Mouse (Mus musculus) erythroid progenitor cell, adult 5-6 weeks (primary cell): ENCODE measurements around the gene Gm10300. TPM values are rescaled to one million over a fixed set of nuclear protein-coding genes. Genes with fewer than 3 reads are reported as not detected.
A peak's percentile ranks its signal among the peaks of the same experiment; 100 is the strongest.

ENCODE experiments used
- ATAC-seq: replicated peaks from 2 replicates; pipeline ENCODE4 v1.8.0; 2016; ENCODE audit warnings: moderate number of reproducible peaks, mild to moderate bottlenecking, moderate TSS enrichment, inconsistent platforms; ENCODE audit not compliant: poor library complexity, low FRiP score, severe bottlenecking
- total RNA-seq, 2 experiments: library from RNA; stranded (forward) in 1 of 2; stranded (reverse) in 1 of 2; fragments of 150-400 nt in 1 of 2; fragments of 186-747, 209-891 nt in 1 of 2; gene quantifications; 2 replicates each; pipeline versions ENCODE4 v1.2.3 to v1.2.4; 2015 to 2017; ENCODE audit warnings: low replicate concordance in 2 of 2

The Gm10300 gene
- total RNA-seq, 2 experiments from 2014 or later: 1.4 TPM; not detected in 1

DNA sequence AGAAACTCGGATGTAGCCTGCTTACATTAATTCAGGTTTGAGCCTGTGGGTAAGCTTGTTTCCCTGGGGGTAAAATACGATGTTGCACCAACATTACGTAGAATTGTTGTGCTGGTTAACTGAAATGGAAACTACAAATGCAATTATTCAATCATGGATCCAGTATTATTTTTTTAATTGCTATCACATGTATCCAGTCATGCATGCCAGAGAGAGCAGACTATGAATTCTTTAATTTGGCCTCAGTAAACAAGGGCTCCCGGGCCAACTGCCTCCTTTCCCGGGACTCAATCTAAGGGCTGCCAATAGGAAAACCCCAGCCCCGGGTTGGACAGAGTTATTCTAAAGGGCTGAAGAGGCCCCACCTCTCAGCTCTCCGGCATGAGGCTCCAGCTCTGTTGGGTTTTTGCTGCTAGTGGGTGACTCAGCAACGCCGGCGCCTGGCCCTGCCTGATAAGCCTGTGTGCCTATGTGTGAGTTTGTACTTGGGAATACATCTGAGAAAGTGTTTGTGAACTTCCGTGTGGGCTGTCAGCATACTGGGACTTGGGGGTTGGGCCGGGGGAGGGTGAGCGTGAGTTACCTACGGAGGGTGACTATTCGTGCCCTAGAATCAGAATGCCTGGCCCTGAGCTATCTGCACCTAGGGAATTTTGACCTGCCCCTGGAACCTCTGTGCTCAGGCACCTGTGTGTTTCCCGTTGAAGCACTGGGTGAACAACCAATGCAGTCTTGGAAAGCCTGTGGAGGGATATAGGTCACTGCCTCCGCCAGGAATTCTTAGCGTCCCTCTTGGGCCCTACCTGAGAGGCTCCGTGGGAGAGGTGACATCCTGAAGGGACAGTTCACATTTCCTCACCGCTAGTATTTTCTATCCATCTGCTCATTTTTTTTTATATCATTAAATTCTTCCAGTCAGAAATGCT is 2.2 kb downstream of the Gm10300 start:
- ATAC-seq: peak; percentile 60

DNA sequence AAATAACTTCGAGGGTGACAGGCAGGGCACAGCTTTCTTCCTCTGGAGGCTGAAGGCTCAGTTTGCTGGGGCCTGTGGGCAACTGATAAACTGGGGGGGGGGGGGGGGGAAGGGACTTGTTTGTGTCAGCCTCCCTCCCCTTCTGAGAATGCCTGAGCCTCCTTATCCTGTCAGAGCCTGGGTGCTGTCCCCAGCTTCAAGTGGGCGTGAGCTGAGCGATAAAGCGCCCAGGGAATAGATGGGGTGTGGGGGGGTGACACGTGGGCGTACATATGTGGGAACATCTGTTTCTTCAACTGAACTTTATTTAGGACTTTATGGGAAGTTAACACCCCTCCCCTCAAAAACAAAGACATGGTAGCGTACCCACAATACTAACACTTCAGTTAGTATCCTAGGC is 2.9 kb downstream of the Gm10300 start:
- ATAC-seq: peak; percentile 58

- no peak for ATAC-seq
Measured at GRCm38 (mm10) chr4:132078296-132078714, 3.8 kb downstream of the Gm10300 start.

- no peak for ATAC-seq
Measured at GRCm38 (mm10) chr4:132079555-132080275, 5.2 kb downstream of the Gm10300 start.

DNA sequence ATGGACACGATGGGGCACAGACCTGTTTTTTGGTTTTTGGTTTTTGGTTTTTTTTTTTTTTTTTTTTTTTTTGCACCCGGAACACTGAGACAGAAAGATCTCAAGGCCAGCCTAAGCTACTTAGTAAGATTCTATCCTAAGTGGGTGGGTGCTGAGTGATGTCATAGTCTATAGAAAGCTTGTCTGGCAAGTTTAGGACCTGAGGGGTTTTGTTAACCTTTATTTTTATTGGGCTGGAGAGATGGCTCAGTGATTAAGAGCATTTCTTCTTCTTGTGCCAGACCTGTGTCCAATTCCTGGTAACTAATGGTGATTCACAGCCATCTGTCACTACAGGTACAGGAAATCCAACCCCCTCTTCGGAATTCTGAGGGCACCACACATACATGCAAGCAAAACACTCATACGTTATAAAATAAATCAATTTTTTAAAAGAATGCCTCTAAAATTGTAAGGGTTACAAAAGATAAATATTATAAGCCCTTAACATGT is 6.0 kb downstream of the Gm10300 start:
- ATAC-seq: no peak

- no peak for ATAC-seq
Measured at GRCm38 (mm10) chr4:132085114-132085513, 10.6 kb downstream of the Gm10300 start.

- ATAC-seq: peak; percentile 71
Measured at GRCm38 (mm10) chr4:132088921-132089320, 14.4 kb downstream of the Gm10300 start.

- ATAC-seq: no peak
Measured at GRCm38 (mm10) chr4:132093136-132093535, 18.6 kb downstream of the Gm10300 start.

DNA sequence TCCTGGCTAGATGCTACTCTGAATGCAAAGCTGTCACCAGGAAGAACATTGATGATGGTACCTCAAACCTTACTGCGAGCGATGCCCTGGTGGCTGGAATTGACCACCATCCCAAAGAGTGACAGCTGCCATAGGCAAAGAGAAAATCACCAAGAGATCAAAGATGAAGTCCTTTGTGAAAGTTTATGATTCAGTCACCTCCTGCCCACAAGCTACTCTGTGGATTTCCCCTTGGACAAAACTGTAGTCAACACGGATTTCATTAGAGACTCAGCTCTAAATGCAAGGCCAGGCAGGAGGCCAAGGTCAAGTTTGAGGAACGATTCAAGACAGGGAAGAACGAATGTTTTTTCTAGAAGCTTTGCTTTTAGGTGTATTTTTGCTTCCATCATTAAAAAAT is 19.4 kb downstream of the Gm10300 start:
- ATAC-seq: no peak

DNA sequence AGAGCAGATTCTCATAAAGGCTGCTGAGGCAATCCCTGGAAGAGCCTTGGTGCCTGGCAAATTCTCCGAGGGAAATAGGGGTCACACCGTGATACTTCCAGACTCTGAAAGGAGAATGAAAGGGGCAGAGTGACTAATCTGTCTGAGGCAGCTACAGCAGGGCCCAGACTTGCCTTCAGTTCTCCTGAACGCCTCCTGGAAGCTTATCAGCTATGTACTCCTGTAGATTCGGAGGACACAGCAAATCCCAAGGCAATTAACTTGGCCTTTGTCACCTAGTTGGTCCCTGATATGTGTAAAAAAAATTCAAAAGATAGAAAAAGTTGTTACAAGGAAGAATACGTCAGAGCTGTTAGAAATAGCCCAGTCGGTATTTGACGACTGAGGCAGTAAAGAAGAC is 20.5 kb downstream of the Gm10300 start:
- no peak for ATAC-seq

- ATAC-seq: no peak
Measured at GRCm38 (mm10) chr4:132099548-132099947, 25.1 kb downstream of the Gm10300 start.

- no peak for ATAC-seq
Measured at GRCm38 (mm10) chr4:132101152-132101551, 26.7 kb downstream of the Gm10300 start.

DNA sequence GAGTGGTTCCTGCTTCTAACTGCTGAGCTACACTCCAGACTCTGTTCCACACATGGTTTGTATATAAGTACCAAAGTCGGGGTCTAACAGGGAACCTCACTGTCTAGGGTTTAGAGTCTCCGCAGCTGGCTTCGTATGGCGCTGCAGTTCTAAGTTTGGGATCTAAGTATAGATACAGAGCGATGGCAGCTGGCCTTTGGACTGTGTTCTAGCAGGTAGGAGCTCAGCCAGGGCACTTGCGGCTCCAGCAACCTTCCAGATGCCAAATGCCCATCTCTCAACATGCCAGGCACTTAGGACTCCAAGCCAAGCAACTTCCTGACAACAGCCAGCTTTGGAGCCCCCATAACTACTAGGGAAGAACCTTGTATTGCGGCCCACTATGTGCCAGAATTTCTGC is 33.7 kb downstream of the Gm10300 start:
- ATAC-seq: no peak

- no peak for ATAC-seq
Measured at GRCm38 (mm10) chr4:132111227-132111626, 36.7 kb downstream of the Gm10300 start.

DNA sequence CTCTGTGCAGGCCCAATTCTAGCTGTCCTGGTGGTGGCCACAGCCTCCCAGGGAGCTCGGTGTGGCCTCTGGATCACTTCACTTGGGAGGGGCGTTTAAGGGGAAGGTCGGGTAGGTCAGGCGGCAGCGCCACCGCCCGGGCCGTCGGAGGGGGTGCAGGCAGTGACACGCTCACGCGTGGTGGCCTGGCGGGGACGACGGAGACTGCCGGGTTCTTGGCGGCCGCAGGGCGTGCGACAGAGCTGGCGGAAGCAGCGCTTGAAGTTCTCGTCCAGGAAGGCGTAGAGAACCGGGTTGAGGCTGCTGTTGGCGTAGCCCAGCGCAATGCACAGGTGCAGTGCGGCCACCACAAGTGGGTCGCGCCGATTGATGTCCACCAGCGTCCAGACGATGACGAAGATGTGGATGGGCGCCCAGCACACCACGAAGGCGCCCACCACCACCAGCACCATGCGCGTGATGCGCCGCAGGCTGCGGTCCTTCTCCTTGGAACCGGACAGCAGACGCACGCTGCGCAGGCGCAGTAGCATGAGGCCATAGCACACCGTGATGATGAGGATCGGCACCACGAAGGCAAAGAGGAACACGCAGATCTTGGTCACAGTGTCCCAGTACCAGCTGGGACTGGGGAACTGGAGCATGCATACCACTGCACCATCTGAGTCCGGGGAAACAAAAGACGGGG is 39.1 kb downstream of the Gm10300 start:
- ATAC-seq: no peak

DNA sequence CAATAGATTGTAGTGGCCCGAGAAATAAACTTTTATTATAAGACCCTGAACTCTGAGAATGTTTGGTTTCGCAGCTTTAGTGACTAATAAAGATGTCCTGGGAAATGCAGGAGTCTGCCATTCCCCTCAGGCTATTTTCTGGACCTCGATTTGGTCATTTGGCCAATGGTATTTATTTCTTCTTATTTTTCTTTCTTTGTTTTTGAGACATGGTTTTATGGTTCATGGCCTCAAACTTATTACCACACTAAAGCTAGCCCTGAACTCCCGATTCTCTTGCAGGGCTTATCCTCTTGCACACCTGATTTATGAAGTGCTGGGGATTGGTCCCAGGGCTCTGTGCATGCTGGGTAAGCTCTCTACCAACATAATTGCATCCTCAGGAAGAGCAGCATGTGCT is 41.8 kb downstream of the Gm10300 start:
- ATAC-seq: no peak

GRCm38 (mm10) chr4:132119566-132119965 is 45.1 kb downstream of the Gm10300 start:
- no peak for ATAC-seq

DNA sequence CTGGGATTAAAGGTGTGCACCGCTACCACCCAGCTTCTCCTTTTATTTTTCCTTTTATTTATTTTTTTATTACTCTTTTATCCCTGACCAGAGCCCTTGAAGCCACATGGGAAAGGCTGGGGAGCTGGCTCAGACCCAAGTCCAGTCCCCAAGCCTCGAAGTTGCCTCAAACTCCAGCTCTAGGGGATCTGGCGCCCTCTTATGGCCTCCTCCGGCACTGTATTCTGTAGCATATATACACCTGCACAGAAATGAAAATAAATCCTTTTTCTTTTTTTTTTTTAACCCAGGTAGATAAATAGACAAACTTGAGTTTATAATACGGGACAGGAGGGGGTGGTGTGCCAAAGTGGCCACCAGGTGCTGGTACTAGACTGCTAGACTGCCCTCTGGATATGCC is 47.2 kb downstream of the Gm10300 start:
- ATAC-seq: no peak

GRCm38 (mm10) chr4:132123166-132123565 is 48.7 kb downstream of the Gm10300 start:
- no peak for ATAC-seq
